18 mouse cellular contexts compared by ENCODE assay signal in the genomic region with DNA sequence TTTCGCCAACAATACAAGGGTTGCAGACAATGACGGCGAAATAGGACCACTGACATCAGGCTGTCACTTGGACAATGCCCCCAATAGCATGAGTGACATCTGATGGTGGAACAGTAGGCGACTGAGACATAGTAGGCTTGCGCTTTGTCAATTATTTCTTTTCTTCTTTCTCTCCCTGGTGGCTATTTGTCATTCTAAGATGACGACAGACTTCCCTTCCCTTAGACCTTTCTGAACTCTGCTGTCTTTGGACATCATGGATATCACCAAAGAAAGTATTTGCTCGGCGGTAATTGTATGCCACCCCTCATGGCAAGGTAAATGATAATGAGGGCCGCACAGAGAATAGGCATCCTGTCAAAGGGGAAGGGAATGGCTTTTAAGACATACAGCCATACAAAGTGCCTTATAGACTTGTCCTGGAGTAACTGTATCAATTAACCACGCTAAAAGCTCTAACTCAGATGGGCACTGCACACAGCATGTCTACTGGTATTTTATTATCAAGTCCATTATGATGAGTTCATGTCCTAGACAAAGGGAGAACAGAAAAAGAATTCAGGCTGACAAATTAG.
A peak's percentile ranks its signal among the peaks of the same experiment; 100 is the strongest.
DNase-seq lines count a peak whose midpoint lies in the region; ATAC-seq lines count a peak whose summit lies in the region.
"Had no signal": no experiment of that assay in that cellular context is flagged by ENCODE, and none has a peak within 500 bp of the region (broad histone marks: within the 10 kb centered on the region; RNA-seq: fewer than 3 reads in every experiment).

No protein-coding gene starts in this region.

- no peaks in the 10 kb centered on the region for H3K9me3 ChIP-seq in midbrain, embryonic 11.5 days (ENCODE audit: control insufficient read depth, low read length)
- H3K9me3 ChIP-seq in midbrain, embryonic 16.5 days (replicated peaks; ENCODE audit: control insufficient read depth, low read length, poor library complexity, severe bottlenecking): no peaks in the 10 kb centered on the region
- no peaks in the 10 kb centered on the region for H3K9me3 ChIP-seq in forebrain, embryonic 12.5 days
- H3K9me3 ChIP-seq in hindbrain, embryonic 12.5 days (replicated peaks): no peaks in the 10 kb centered on the region
- no peaks in the 10 kb centered on the region for H3K9me3 ChIP-seq in neural tube, embryonic 14.5 days (ENCODE audit: control insufficient read depth, low read length)
- H3K9me3 ChIP-seq: embryonic facial prominence, embryonic 15.5 days; liver, embryonic 15.5 days had no signal

- peak; percentile 91 for DNase-seq in midbrain, embryonic 11.5 days (ENCODE audit: low spot score, missing footprints)
- DNase-seq in MN1 (ENCODE audit: low spot score): no peak
- no peak for DNase-seq in thymus, postnatal 36 days
- DNase-seq in frontal cortex, adult 2 months (ENCODE audit: extremely low spot score in 1 of 2, low spot score in 1 of 2): no peak
- DNase-seq: cerebellum, adult 11 months; cerebellum, postnatal 25 days; gastrocnemius, postnatal 14 days; heart, postnatal 10 days; kidney, adult 8-10 months; kidney, postnatal 4 days; thymus, postnatal 4 days had no signal

- no peak overlapping the region for H3K9ac ChIP-seq in midbrain, embryonic 11.5 days (ENCODE audit: low read length)
- H3K9ac ChIP-seq in midbrain, embryonic 16.5 days (ENCODE audit: low read depth, low read length): no peak overlapping the region
- H3K9ac ChIP-seq in forebrain, embryonic 12.5 days: no peak overlapping the region
- no peak overlapping the region for H3K9ac ChIP-seq in hindbrain, embryonic 12.5 days
- no peak overlapping the region for H3K9ac ChIP-seq in neural tube, embryonic 14.5 days (replicated peaks; ENCODE audit: low read depth, low read length)
- H3K9ac ChIP-seq: embryonic facial prominence, embryonic 15.5 days; liver, embryonic 15.5 days had no signal

- WGBS in midbrain, embryonic 11.5 days: 26% methylated on average over 10 of the region's 10 CpGs
- 22% methylated on average over 10 of the region's 10 CpGs for WGBS in midbrain, embryonic 16.5 days
- 14% methylated on average over 10 of the region's 10 CpGs for WGBS in forebrain, embryonic 12.5 days
- WGBS in hindbrain, embryonic 12.5 days: 26% methylated on average over 10 of the region's 10 CpGs
- 34% methylated on average over 10 of the region's 10 CpGs for WGBS in neural tube, embryonic 14.5 days

- peak overlapping the region; percentile 15; the same call in 1 of the 2 replicates for H3K27ac ChIP-seq in midbrain, embryonic 11.5 days (ENCODE audit: low read depth, low read length)
- no peak overlapping the region for H3K27ac ChIP-seq in midbrain, embryonic 16.5 days (ENCODE audit: low read length)
- H3K27ac ChIP-seq in forebrain, embryonic 12.5 days: peak overlapping the region; percentile 43; the same call in 1 of the 2 replicates
- H3K27ac ChIP-seq in hindbrain, embryonic 12.5 days: peak overlapping the region; percentile 18; the same call in 1 of the 2 replicates
- no peak overlapping the region for H3K27ac ChIP-seq in neural tube, embryonic 14.5 days (ENCODE audit: low read depth, low read length)
- H3K27ac ChIP-seq: embryonic facial prominence, embryonic 15.5 days; liver, embryonic 15.5 days had no signal

- no peaks in the 10 kb centered on the region for H3K27me3 ChIP-seq in midbrain, embryonic 11.5 days (ENCODE audit: control insufficient read depth, insufficient read depth, low read length)
- H3K27me3 ChIP-seq in midbrain, embryonic 16.5 days (ENCODE audit: control insufficient read depth, insufficient read depth, low read depth, low read length): no peaks in the 10 kb centered on the region
- peaks cover 4% of the 10 kb centered on the region; the same call in 1 of the 2 replicates for H3K27me3 ChIP-seq in forebrain, embryonic 12.5 days
- peaks cover 36% of the 10 kb centered on the region for H3K27me3 ChIP-seq in hindbrain, embryonic 12.5 days
- no peaks in the 10 kb centered on the region for H3K27me3 ChIP-seq in neural tube, embryonic 14.5 days (ENCODE audit: control insufficient read depth, insufficient read depth, low read length)
- H3K27me3 ChIP-seq: embryonic facial prominence, embryonic 15.5 days; liver, embryonic 15.5 days had no signal

- ATAC-seq in midbrain, embryonic 11.5 days (ENCODE audit: low FRiP score): peak; percentile 77
- no peak for ATAC-seq in midbrain, embryonic 16.5 days
- ATAC-seq in forebrain, embryonic 12.5 days (ENCODE audit: low FRiP score): peak; percentile 69
- ATAC-seq in hindbrain, embryonic 12.5 days (ENCODE audit: low FRiP score): peak; percentile 86
- ATAC-seq in neural tube, embryonic 14.5 days (ENCODE audit: low read depth): peak; percentile 56; the same call in 1 of the 2 replicates
- ATAC-seq: inflammation-experienced regulatory T-cells, adult 6 months had no signal

- H3K4me3 ChIP-seq in midbrain, embryonic 11.5 days (ENCODE audit: low read depth, low read length): no peak overlapping the region
- H3K4me3 ChIP-seq in midbrain, embryonic 16.5 days (ENCODE audit: low read depth, low read length): no peak overlapping the region
- no peak overlapping the region for H3K4me3 ChIP-seq in forebrain, embryonic 12.5 days (replicated peaks)
- no peak overlapping the region for H3K4me3 ChIP-seq in hindbrain, embryonic 12.5 days
- no peak overlapping the region for H3K4me3 ChIP-seq in neural tube, embryonic 14.5 days (ENCODE audit: low read depth, low read length)
- H3K4me3 ChIP-seq: embryonic facial prominence, embryonic 15.5 days; liver, embryonic 15.5 days had no signal

- H3K4me1 ChIP-seq in midbrain, embryonic 11.5 days (ENCODE audit: control insufficient read depth, insufficient read depth, low read length): peaks cover 50% of the 10 kb centered on the region
- H3K4me1 ChIP-seq in midbrain, embryonic 16.5 days (ENCODE audit: control insufficient read depth, insufficient read depth, low read length): peaks cover 11% of the 10 kb centered on the region
- H3K4me1 ChIP-seq in forebrain, embryonic 12.5 days: peaks cover 56% of the 10 kb centered on the region
- H3K4me1 ChIP-seq in hindbrain, embryonic 12.5 days: peaks cover 20% of the 10 kb centered on the region
- H3K4me1 ChIP-seq in neural tube, embryonic 14.5 days (ENCODE audit: control insufficient read depth, insufficient read depth, low read length): peaks cover 3% of the 10 kb centered on the region; the same call in 1 of the 2 replicates
- H3K4me1 ChIP-seq: liver, embryonic 15.5 days had no signal

- no peaks in the 10 kb centered on the region for H3K36me3 ChIP-seq in midbrain, embryonic 11.5 days (ENCODE audit: control insufficient read depth, insufficient read depth, low read length)
- no peaks in the 10 kb centered on the region for H3K36me3 ChIP-seq in midbrain, embryonic 16.5 days (ENCODE audit: control insufficient read depth, insufficient read depth, low read length)
- no peaks in the 10 kb centered on the region for H3K36me3 ChIP-seq in forebrain, embryonic 12.5 days (replicated peaks)
- no peaks in the 10 kb centered on the region for H3K36me3 ChIP-seq in hindbrain, embryonic 12.5 days
- H3K36me3 ChIP-seq in neural tube, embryonic 14.5 days (ENCODE audit: control insufficient read depth, insufficient read depth, low read length): no peaks in the 10 kb centered on the region
- H3K36me3 ChIP-seq: embryonic facial prominence, embryonic 15.5 days; liver, embryonic 15.5 days had no signal

- no peak overlapping the region for H3K4me2 ChIP-seq in midbrain, embryonic 11.5 days
- H3K4me2 ChIP-seq in midbrain, embryonic 16.5 days (ENCODE audit: low read length): no peak overlapping the region
- no peak overlapping the region for H3K4me2 ChIP-seq in forebrain, embryonic 12.5 days
- no peak overlapping the region for H3K4me2 ChIP-seq in hindbrain, embryonic 12.5 days (replicated peaks)
- H3K4me2 ChIP-seq in neural tube, embryonic 14.5 days (ENCODE audit: low read depth, low read length): no peak overlapping the region
- H3K4me2 ChIP-seq: embryonic facial prominence, embryonic 15.5 days; liver, embryonic 15.5 days had no signal

Comparison
In these comparisons a context has a peak if more than half of its experiments do, and no peak if none do; other contexts are left out.
1. H3K27ac ChIP-seq: peak in midbrain, embryonic 11.5 days (single experiment), forebrain, embryonic 12.5 days (single experiment) and hindbrain, embryonic 12.5 days (single experiment); none in midbrain, embryonic 16.5 days (single experiment) and neural tube, embryonic 14.5 days (single experiment).